Mouse (Mus musculus) kidney, adult 2 months (tissue): Measurements from ENCODE around the gene Elmo1. TPM values are rescaled to one million over a fixed set of nuclear protein-coding genes. Genes with fewer than 3 reads are reported as not detected.

Experiments used
- DNase-seq: peaks from one replicate; pipeline ENCODE4 v3.0.0; 2021
- H3K27ac ChIP-seq: fragments of 200-500 bp; 2 replicates; pipeline ENCODE4 v1.5.1; 2012; ENCODE audit warnings: low read depth, low read length, control low read depth, inconsistent platforms; ENCODE audit not compliant: insufficient read depth
- H3K27me3 ChIP-seq: fragments of 200-500 bp; replicated peaks from 2 replicates; pipeline ENCODE4 v1.6.1; 2012; ENCODE audit warnings: mild to moderate bottlenecking, moderate library complexity, low read length, inconsistent platforms; ENCODE audit not compliant: control insufficient read depth, insufficient read depth
- H3K36me3 ChIP-seq: fragments of 200-500 bp; 2 replicates; pipeline ENCODE4 v1.6.1; 2012; ENCODE audit warnings: mild to moderate bottlenecking, moderate library complexity, low read length, inconsistent platforms; ENCODE audit not compliant: control insufficient read depth, insufficient read depth
- H3K4me1 ChIP-seq: fragments of 200-500 bp; 2 replicates; pipeline ENCODE4 v1.6.1; 2011; ENCODE audit warnings: low read length; ENCODE audit not compliant: control insufficient read depth, insufficient read depth
- H3K4me3 ChIP-seq: fragments of 200-500 bp; 2 replicates; pipeline ENCODE4 v1.5.1; 2011; ENCODE audit warnings: mild to moderate bottlenecking, low read depth, low read length, control low read depth; ENCODE audit not compliant: insufficient read depth
- CTCF ChIP-seq: fragments of 200-500 bp; conservative IDR thresholded peaks from 2 replicates; pipeline ENCODE4 v1.5.1; 2011; ENCODE audit warnings: low read depth, mild to moderate bottlenecking, control low read depth, low read length, moderate library complexity, mixed read lengths; ENCODE audit not compliant: insufficient read depth, insufficient read length
- POLR2A ChIP-seq: fragments of 200-500 bp; IDR thresholded peaks from one replicate; pipeline ENCODE4 v1.6.1; 2011; ENCODE audit warnings: low read depth, low read length, control low read depth
- WGBS: fragments of 180-500 bp; shearing (Covaris S2); methylation state at CpG from one replicate; pipeline ENCODE4 v1.1.7; 2018; 5-methylcytosine and 5-hydroxymethylcytosine counted together
- polyA plus RNA-seq: library from polyadenylated mRNA; depleted of rRNA; stranded (reverse); fragments of >200 nt; gene quantifications from 2 replicates; pipeline ENCODE4 v1.2.3, GENCODE M21; 2012

The Elmo1 gene
- polyA plus RNA-seq, 1 experiment: 4.5 TPM

- Histone ChIP-seq H3K27me3 (no peaks in the 10 kb centered on the region), H3K4me1 (0 out of 2 replicates have a peak, but pooled peaks cover 3% of the 10 kb centered on the region), H3K27ac (no peak overlapping the region), H3K36me3 (no peaks in the 10 kb centered on the region), H3K4me3 (no peak overlapping the region)
- DNase-seq: no peak
- 52% methylated on average over 3 of the region's 3 CpGs for WGBS
- no peak for TF ChIP-seq CTCF
- TF ChIP-seq POLR2A: no peak
These were observed 431.1 kb downstream of the Elmo1 start for GRCm38 (mm10) chr13:20521492-20521891.

GRCm38 (mm10) chr13:20523671-20524070, 433.3 kb downstream of the Elmo1 start:
- Histone ChIP-seq H3K27ac (no peak overlapping the region), H3K27me3 (no peaks in the 10 kb centered on the region), H3K36me3 (no peaks in the 10 kb centered on the region), H3K4me3 (no peak overlapping the region), H3K4me1 (0 out of 2 replicates have a peak, but pooled peaks cover 3% of the 10 kb centered on the region)
- peak; percentile 60 for DNase-seq
- no peak for TF ChIP-seq POLR2A
- no peak for TF ChIP-seq CTCF
- 84% methylated on average over 1 of the region's 1 CpGs for WGBS

DNA sequence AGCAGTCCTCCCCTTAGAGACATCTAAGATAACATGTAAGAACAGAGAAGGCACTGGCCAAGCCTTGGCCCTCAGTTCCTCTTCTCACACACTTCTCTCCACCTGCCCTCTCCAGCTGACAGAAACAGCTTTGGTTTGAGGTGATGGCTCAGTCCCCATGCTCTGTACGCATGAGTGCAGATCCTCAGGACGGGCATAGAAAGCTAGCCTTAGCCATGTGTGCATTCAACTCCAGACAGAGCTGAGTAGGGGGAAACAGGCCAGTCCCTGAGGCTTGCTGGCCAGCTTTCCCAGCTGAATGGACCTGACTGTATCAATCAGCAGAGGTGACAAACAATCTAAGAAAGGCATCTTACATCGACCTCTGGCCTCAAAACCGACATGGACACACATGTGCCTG, 435.4 kb downstream of the Elmo1 start:
- TF ChIP-seq CTCF (no peak), POLR2A (no peak)
- Histone ChIP-seq H3K27me3 (no peaks in the 10 kb centered on the region), H3K4me3 (no peak overlapping the region), H3K27ac (no peak overlapping the region), H3K4me1 (0 out of 2 replicates have a peak, but pooled peaks cover 3% of the 10 kb centered on the region), H3K36me3 (no peaks in the 10 kb centered on the region)
- 72% methylated on average over 4 of the region's 4 CpGs for whole genome bisulfite sequencing
- DNase-seq: no peak

DNA sequence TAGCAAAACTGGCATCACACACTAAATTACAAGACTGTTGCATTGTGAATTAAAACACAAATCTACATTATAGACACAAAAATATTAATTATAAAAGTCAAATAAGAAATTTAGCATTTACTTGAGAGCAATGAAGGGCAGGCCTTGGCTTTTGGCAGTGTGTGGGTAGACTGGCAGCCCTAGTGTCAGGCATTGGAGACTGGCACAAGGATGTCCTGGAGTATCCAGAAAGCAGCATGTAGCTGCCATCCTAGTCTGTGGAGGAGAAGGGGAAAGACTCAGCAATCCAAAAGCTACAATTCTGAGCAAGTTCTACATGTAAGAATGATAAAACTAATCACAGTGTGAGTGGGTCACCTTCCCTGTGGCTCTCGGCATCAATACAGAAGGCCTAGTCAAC, 446.7 kb downstream of the Elmo1 start:
- Histone ChIP-seq H3K36me3 (no peaks in the 10 kb centered on the region), H3K27me3 (no peaks in the 10 kb centered on the region), H3K4me3 (no peak overlapping the region), H3K27ac (no peak overlapping the region), H3K4me1 (no peaks in the 10 kb centered on the region)
- DNase-seq: no peak
- TF ChIP-seq CTCF (no peak), POLR2A (no peak)
- WGBS: 94% methylated on average over 1 of the region's 1 CpGs

DNA sequence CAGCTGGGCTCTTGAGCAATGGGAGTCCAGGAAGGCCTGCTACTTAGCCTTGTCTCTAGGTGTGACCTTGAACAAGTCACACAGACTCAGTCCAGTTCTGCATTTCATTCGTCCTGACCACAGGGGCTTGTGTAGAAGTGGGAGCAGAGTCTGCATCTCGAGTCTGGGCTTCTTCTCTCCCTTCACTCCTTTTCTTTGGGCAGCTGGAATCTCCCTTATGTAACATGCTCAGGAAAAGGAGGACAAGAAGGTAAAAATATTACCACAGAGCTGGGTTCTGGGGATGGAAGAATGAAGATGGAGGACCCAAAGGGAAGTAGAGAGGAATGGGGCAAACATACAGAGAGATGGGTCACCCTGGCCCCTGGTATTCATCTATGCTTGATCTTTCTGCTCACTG, 447.1 kb downstream of the Elmo1 start:
- no peak for TF ChIP-seq CTCF
- no peak for TF ChIP-seq POLR2A
- no peak for DNase-seq
- no peaks in the 10 kb centered on the region for H3K36me3 ChIP-seq
- 85% methylated on average over 2 of the region's 2 CpGs for WGBS
- H3K27ac ChIP-seq: no peak overlapping the region
- H3K27me3 ChIP-seq: no peaks in the 10 kb centered on the region
- H3K4me3 ChIP-seq: no peak overlapping the region
- no peaks in the 10 kb centered on the region for H3K4me1 ChIP-seq

DNA sequence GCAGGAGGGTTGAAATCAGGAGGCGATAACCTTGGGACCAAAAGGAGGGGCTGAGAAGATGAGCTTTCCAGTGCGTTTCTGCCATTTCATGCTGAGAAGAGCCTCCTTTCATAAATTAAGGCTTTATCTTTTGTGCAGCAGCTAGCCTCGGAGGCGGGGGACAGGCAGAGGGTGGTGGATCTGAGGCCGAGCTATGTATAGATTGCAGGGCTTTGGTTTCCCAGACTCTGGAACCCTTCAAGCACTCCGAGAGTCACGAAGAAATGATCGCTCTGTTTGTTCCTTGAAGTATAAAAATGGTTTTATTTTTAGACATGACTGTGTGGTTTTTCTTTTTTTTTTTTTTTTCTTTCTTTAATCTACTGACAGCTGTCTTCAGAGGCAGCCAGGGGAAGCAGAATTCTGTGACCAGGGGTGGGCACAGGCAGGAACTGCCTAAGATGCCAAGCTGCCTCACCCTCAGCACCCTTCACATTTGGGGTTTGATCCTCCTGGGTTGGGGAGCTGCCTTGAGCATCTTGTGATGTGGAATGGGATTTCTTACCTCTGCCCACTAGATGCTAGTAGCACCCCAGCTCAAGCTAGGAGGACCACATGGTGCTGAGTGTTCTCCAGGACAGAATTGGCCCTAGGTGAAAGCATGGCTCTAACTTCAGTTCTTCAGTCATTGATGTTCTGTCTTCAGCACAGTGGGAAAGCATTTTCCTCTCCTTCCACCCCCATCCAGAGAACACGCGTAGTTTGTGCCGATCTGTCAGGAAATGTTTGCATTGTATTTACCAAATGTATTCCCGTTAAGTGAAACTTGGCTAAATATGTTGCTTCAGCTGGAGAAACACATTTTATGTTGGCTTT, 448.0 kb downstream of the Elmo1 start:
- TF ChIP-seq POLR2A (no peak), CTCF (no peak)
- Histone ChIP-seq H3K27ac (no peak overlapping the region), H3K27me3 (no peaks in the 10 kb centered on the region), H3K4me1 (no peaks in the 10 kb centered on the region), H3K36me3 (no peaks in the 10 kb centered on the region), H3K4me3 (no peak overlapping the region)
- no peak for DNase-seq
- WGBS: 75% methylated on average over 12 of the region's 12 CpGs

DNA sequence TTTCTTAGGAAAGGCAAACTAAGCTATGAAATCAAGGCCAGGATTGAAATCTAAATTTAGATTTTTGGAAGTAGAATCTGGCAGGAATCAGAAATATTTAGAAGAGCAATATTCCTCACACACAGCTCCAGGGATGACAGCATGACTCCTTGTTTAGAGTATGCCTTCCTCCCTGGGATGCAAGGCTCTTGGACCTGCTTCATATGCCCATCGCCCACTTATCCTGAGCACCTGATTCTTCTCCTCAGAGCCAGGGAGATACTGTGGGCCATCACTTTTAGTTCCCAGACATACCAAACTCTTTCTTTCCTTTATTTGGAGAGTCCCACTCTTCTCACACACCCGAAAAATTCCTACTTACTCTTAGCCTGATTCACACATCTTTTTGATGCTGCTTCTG, 449.2 kb downstream of the Elmo1 start:
- no peaks in the 10 kb centered on the region for H3K4me1 ChIP-seq
- DNase-seq: no peak
- WGBS: 85% methylated on average over 2 of the region's 2 CpGs
- no peaks in the 10 kb centered on the region for H3K27me3 ChIP-seq
- no peak for TF ChIP-seq CTCF
- TF ChIP-seq POLR2A: no peak
- no peaks in the 10 kb centered on the region for H3K36me3 ChIP-seq
- H3K4me3 ChIP-seq: no peak overlapping the region
- H3K27ac ChIP-seq: no peak overlapping the region
